Mouse (Mus musculus): ENCODE measurements at regions not wholly inside any gene's neighbourhood (a gene's known extent, or its start where the extent isn't known, plus 50 kb on each side); places are given as distances from the start of the nearest gene placed in this dataset.

DNA sequence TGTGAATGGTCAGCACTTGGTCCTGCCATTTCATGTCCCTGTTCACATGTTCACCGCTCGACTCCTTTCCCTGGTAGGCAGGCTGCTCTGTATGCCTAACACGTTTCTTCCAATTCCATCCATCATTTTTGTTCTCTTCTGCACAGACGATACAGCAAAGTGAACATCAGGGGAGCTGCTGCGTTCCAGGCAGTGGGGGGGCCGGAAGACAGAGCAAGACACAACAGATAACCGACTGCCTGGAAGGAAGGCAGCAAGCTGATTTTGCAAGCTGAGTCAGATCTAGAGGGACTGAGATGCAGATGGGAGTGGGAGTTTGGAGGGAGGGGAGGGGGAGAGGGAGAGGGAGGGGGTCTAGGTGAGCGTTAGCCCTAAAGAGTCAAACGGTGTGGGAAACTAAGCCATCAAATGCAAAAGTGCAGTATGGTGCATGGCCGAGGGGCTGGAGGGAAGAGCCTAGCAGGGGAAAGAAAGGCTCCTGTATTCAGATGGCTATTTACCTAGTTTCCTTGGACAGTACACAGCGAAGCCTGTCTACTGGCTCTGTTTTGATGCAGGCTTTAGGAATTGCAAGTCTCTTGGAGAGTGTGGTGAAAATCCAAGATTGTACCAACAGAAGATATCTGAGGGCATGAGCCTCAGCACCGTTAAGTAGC lies 112.9 kb upstream of the Cdkn3 start:
- no peak for TF ChIP-seq CTCF (conservative IDR thresholded peaks at IDR 0.05; ENCODE audit: low read length)
- TF ChIP-seq NANOG (IDR thresholded peaks at IDR 0.05; ENCODE audit: borderline replicate concordance, low read length) = no peak

All from E14TG2a.4 (cell line).